Mouse (Mus musculus) cerebellum, adult 2 months (tissue): ENCODE data around the gene Twistnb.

Experiments used
- CTCF ChIP-seq: fragments of 200-500 bp; IDR thresholded peaks from 2 replicates; pipeline ENCODE4 v1.5.1; 2011; ENCODE audit warnings: low read depth, mild to moderate bottlenecking, control low read depth, low read length, moderate library complexity, borderline replicate concordance; ENCODE audit not compliant: insufficient read depth
- POLR2A ChIP-seq: fragments of 200-500 bp; IDR thresholded peaks from 2 replicates; pipeline ENCODE4 v1.6.1; 2011; ENCODE audit warnings: low read length, control low read depth, borderline replicate concordance; ENCODE audit not compliant: insufficient read depth

DNA sequence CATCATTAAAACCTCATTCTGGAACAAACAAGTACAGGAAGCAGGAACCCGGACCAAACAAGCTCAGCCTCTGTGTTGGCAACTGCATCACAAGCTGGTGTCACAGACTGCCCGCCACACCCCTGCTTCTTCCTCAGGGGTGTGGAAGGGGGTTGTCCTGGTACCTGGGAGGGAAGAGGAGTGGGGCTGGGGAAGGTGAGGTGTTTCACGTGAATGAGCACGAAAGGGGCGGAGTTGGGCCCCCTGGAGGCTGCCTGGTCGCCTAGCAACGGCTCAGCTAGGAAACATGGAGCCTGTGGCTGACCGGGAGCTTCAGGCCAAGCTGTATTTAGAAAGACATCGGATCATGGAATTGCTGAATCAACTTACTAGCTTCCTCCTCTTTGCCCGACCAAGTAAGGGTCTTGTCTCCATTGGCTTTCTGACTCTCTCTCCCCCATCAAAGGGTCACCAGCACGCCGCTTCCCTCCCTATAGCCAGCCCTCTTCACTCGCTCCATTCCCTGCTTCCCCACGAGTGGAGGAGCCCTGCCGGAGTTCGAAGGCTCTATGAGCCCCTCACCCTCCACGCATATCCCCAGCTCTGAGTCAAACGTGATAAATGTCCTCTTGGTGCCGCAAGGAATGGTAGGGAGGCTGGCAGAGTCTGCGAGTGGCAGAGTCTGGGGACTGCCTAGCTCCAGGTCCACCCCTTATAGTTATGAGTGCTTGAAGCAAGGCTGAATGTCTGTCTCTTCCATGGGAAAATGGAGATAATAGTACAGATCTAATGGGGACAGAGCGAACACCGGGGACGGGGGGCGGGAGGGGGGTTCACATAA lies 34.4 kb upstream of the Twistnb start, which contains the start of gene Efcab10:
- TF ChIP-seq CTCF (no peak), POLR2A (no peak)
